Mouse (Mus musculus) spleen, postnatal 14 days (tissue): ENCODE results near the gene Zfp60.
"Not testable (repeated sequence)": the region's sequence is repeated elsewhere in the genome, so short reads cannot be mapped to it uniquely, and the experiment has no call there.

Experiments
- DNase-seq, 2 experiments: peaks; one replicate each; pipeline ENCODE4 v3.0.0; 2021 to 2022; ENCODE audit warnings: low spot score in 2 of 2

Gene Zfp60

DNA sequence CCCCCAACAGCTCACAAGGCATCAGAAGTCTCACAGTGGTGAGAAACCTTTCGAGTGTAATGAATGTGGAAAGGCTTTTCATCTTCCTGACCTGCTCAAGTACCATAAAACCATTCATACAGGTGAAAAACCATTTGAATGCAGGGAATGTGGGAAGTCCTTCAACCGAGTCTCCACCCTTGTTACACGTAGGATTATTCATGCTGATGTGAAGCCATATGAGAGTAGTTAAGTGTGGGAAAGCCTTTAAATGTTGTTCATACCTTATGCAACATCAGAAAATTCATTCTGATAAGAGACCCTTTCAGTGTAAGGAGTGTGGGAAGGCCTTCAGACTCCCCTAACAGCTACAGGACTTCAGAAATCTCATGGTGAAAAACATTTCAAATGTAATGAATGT lies 62.7 kb downstream of the Zfp60 start:
- not testable (repeated sequence) for DNase-seq

DNA sequence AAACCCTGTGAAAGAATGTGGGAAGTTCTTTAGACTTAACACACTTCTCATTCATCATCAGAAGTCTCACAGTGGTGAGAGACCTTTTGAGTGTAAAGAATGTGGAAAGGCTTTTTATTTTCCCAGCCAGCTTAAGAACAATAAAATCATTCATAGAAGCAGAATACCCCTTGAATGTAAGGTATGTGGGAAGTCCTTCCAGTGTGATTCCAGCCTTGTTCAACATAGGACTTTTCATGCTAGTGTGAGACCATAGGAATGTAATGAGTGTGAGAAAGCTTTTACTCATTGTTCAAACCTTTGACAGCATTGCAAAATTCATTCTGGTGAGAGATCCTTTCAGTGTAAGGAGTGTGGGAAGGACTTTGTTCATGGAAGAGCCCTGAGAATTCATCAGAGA lies 63.4 kb downstream of the Zfp60 start:
- no peak for DNase-seq

DNA sequence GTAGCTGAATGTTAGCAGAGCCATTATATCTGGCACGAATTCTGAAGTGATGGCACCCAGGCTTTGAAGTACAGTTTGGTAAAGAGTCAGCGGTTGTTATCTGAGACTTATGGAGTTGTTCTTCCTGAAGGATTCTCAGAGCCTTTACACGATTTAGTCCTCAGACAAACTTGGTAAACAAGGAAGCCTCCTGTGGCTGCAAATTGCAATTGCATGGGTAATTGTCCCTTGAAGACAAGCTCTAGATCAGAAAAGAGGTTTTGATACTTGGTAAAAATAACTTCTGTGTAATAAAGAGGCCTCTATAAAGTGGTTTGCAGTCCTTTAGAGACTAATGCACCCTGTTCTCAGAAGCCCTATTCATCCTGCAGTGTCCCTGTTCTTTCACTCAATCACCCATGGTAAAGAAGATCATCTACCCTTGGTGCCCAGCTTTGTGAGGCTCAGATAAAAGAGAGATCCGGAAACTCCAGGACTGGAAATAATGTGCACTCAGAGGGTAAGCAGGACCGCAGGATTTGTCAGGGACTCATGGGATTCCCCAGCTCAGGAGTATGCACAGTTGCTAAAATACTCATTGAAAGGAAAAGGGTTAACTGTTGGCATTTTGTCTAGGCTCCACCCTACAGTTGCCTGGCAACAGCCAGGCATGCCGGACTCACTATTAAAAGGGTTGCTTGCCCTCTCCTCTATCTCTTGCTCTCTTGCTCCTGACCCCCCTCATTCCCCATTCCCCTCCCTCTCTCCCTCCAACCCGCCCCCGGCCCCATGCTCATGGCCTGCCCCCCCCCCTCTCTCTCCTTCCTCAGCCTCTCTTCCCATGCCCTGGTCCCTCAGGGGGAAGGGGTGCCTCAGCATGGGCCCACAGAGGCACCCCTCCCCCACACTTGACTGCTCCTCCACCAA lies 67.0 kb downstream of the Zfp60 start:
- no peak for DNase-seq

DNA sequence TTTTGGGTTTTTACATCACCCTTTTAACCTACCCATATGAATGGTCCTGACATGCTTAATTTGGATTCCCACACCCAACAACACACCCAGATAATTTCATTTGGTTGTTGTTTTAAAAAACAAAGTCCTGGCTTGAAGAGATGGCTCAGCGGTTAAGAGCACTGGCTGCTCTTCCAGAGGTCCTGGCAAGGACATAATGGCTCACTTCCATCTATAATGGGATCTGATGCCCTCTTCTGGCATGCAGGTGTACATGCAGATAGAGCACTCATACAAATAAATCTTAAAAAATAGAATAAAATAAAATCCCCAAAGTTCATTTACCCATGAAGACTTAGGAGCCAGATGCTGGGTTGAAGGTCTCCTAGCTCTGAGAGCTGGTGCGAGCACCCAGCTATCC lies 69.9 kb downstream of the Zfp60 start:
- no peak for DNase-seq

DNA sequence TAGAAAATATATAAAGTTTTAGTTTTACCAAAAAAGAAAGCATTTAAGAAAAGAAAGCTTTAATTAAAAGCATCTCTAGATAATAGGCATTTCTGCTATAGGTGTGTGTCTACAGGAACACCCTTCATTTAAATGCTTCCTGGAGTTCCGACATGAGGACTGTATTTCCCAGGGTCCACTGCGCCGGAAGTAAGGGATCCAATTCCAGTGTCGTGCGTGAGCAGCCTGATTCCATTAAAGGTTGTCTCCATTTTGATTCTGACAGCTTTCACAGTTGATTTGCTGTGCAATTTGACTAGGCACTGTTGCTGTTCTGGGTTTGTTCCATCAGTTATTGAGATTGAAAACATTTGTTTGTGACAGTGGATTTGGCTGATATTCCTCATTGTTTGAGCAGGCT lies 71.8 kb downstream of the Zfp60 start:
- no peak for DNase-seq
